Mouse (Mus musculus) heart, postnatal 0 days (tissue): ENCODE measurements at regions not wholly inside any gene's neighbourhood (a gene's known extent, or its start where the extent isn't known, plus 50 kb on each side); places are given as distances from the start of the nearest gene placed in this dataset.

Source experiments
- ATAC-seq: fragments of 200-750 bp; cut with Nextera tagmentation; 2 replicates; pipeline ENCODE4 v1.8.0; 2017; ENCODE audit warnings: low read depth, moderate number of reproducible peaks, moderate library complexity; ENCODE audit not compliant: insufficient read depth
- DNase-seq: peaks from one replicate; pipeline ENCODE4 v3.0.0-alpha.2; 2016; ENCODE audit warnings: low spot score
- H3K27ac ChIP-seq: fragments of 300-500 bp; sonication (generic); 2 replicates; pipeline ENCODE4 v1.5.1; 2014; ENCODE audit warnings: low read depth, mild to moderate bottlenecking
- H3K27me3 ChIP-seq: fragments of 300-500 bp; sonication (generic); 2 replicates; pipeline ENCODE4 v1.6.1; 2014; ENCODE audit warnings: low read length, mixed read lengths; ENCODE audit not compliant: control insufficient read depth, insufficient read depth
- H3K36me3 ChIP-seq: fragments of 300-500 bp; sonication (generic); replicated peaks from 2 replicates; pipeline ENCODE4 v1.6.1; 2014; ENCODE audit warnings: low read length, mixed read lengths; ENCODE audit not compliant: control insufficient read depth, insufficient read depth
- H3K4me1 ChIP-seq: fragments of 300-500 bp; sonication (generic); 2 replicates; pipeline ENCODE4 v1.6.1; 2014; ENCODE audit warnings: antibody characterized with exemption; ENCODE audit not compliant: control insufficient read depth, insufficient read depth
- H3K4me2 ChIP-seq: fragments of 300-500 bp; sonication (generic); 2 replicates; pipeline ENCODE4 v1.6.1; 2014; ENCODE audit warnings: low read depth, mild to moderate bottlenecking, low read length, moderate library complexity
- H3K4me3 ChIP-seq: fragments of 300-500 bp; sonication (generic); 2 replicates; pipeline ENCODE4 v1.5.1; 2014; ENCODE audit warnings: low read depth, low read length
- H3K9ac ChIP-seq: fragments of 300-500 bp; sonication (generic); replicated peaks from 2 replicates; pipeline ENCODE4 v1.6.1; 2014; ENCODE audit warnings: low read depth, low read length, mixed read lengths
- H3K9me3 ChIP-seq: fragments of 300-500 bp; sonication (generic); replicated peaks from 2 replicates; pipeline ENCODE4 v1.6.1; 2016; ENCODE audit warnings: low read length; ENCODE audit not compliant: control insufficient read depth
- CTCF ChIP-seq: IDR thresholded peaks from 2 replicates; pipeline ENCODE4 v1.5.1; 2016; ENCODE audit warnings: antibody characterized with exemption, control low read depth, low read depth
- EP300 ChIP-seq: IDR thresholded peaks from 2 replicates; pipeline ENCODE4 v1.6.1; 2016; ENCODE audit warnings: antibody characterized with exemption, low read depth
- WGBS: fragments of 180-500 bp; shearing (Covaris S2); extraction: QIAGEN DNeasy Blood & Tissue Kit; methylation state at CpG from one replicate; pipeline ENCODE4 v1.1.7; 2014; 5-methylcytosine and 5-hydroxymethylcytosine counted together

- peak; percentile 26 for DNase-seq
- no peak overlapping the region for H3K27ac ChIP-seq
Observed at GRCm38 (mm10) chr15:28864913-28865312, 661.4 kb downstream of the Dnah5 start.

DNA sequence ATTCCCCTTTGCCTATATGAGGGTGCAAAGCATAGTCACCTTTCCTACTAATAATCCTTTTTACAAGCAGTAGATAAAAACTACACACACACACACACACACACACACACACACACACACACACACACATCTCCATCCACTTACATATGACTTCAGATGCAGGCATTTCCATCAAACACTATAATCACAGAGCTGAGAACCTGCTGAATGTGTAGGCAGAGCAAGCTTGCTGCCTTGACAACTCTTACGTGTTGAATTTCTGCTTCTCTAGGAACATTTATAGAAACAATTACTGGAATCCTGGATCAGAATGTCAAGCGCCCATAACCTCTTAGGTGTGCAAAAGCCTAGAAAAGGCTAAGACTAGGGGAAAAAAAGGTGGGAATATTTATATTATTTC, 669.4 kb downstream of the Dnah5 start:
- no peak for ATAC-seq
- TF ChIP-seq EP300 (no peak), CTCF (no peak)
- 57% methylated on average over 2 of the region's 2 CpGs for WGBS

More at GRCm38 (mm10) chr15:28864913-28865312, 661.4 kb downstream of the Dnah5 start:
- H3K4me2 ChIP-seq, result no peak overlapping the region
- H3K4me3 ChIP-seq, result no peak overlapping the region
- no peaks in the 10 kb centered on the region for H3K27me3 ChIP-seq
- no peak overlapping the region for H3K9ac ChIP-seq
- 0 out of 2 replicates have a peak, but pooled peaks cover 7% of the 10 kb centered on the region for H3K4me1 ChIP-seq
- no peaks in the 10 kb centered on the region for H3K9me3 ChIP-seq
- WGBS, result 39% methylated on average over 2 of the region's 2 CpGs
- ATAC-seq, result peak; percentile 85
- TF ChIP-seq EP300, result 0 out of 2 replicates have a peak, but pooled peaks have one; percentile 57
- no peak for TF ChIP-seq CTCF
- no peaks in the 10 kb centered on the region for H3K36me3 ChIP-seq

DNA sequence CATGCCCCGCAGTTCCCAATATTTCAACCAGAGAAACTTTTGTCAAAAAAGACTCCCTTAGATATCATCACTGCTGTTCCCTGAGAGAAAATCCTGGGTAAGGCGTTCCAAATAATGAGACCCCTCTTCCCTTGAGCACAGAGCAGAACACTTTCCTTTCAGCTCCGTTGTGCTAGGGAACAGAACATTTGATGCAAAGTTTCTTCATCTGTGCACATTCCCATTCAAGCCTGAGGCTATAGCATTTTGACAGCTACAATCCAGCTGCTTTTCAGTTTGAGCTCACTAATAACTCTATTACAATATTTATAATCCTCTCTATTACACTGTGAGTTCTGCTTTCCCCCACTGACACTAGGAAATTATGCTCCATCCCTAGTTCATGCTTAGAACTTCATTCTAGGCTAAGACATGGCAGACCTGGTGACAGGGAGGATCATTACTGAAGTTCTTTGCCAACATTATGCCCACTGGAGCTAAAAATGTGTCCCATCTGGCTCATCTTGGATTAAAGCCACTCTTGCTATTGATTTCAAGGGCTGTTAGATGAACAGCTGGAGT, 692.8 kb downstream of the Dnah5 start:
- no peak overlapping the region for H3K27ac ChIP-seq
- TF ChIP-seq CTCF (no peak), EP300 (no peak)
- H3K4me2 ChIP-seq, result no peak overlapping the region
- ATAC-seq (no peak), DNase-seq (no peak)
- H3K36me3 ChIP-seq, result no peaks in the 10 kb centered on the region
- no peak overlapping the region for H3K4me3 ChIP-seq
- H3K27me3 ChIP-seq, result no peaks in the 10 kb centered on the region
- H3K9me3 ChIP-seq, result no peaks in the 10 kb centered on the region
- no peaks in the 10 kb centered on the region for H3K4me1 ChIP-seq
- H3K9ac ChIP-seq, result no peak overlapping the region
- 71% methylated on average over 3 of the region's 3 CpGs for WGBS

More for the DNA sequence above, 669.4 kb downstream of the Dnah5 start:
- H3K4me1 ChIP-seq, result no peaks in the 10 kb centered on the region
- H3K9me3 ChIP-seq, result no peaks in the 10 kb centered on the region
- no peaks in the 10 kb centered on the region for H3K27me3 ChIP-seq
- DNase-seq, result no peak
- H3K27ac ChIP-seq, result no peak overlapping the region
- no peak overlapping the region for H3K4me3 ChIP-seq
- H3K36me3 ChIP-seq, result no peaks in the 10 kb centered on the region
- H3K9ac ChIP-seq, result no peak overlapping the region
- H3K4me2 ChIP-seq, result no peak overlapping the region

- no peaks in the 10 kb centered on the region for H3K27me3 ChIP-seq
- DNase-seq (no peak), ATAC-seq (no peak)
- H3K4me3 ChIP-seq, result no peak overlapping the region
- H3K36me3 ChIP-seq, result no peaks in the 10 kb centered on the region
- no peak overlapping the region for H3K27ac ChIP-seq
- no peak for TF ChIP-seq CTCF
- no peak overlapping the region for H3K9ac ChIP-seq
- no peaks in the 10 kb centered on the region for H3K9me3 ChIP-seq
- no peaks in the 10 kb centered on the region for H3K4me1 ChIP-seq
- H3K4me2 ChIP-seq, result no peak overlapping the region
- WGBS, result 72% methylated on average over 4 of the region's 4 CpGs
Observed at GRCm38 (mm10) chr15:28922437-28922836, 718.9 kb downstream of the Dnah5 start.

DNA sequence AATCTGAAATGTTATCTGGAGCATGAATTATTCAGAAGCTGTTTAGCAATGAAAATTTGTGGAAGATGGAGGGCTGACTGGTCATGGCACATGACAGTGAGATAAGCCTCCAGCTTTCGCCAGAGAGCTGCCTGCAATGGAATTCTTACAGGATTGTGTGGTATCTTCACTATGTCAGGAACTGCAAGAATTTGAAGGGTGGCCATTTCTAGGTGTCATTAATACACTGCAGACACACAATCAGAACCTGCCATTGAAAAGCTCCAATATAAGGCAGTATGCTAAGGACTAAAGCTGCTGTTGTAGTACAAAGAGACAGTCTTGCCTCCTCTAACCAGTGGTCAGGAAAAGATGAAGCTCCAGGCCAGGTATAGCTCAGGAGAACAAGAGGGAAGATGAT, 744.7 kb downstream of the Dnah5 start:
- H3K36me3 ChIP-seq, result no peaks in the 10 kb centered on the region
- WGBS, result 21% methylated on average over 1 of the region's 1 CpGs
- H3K27me3 ChIP-seq, result no peaks in the 10 kb centered on the region
- no peaks in the 10 kb centered on the region for H3K9me3 ChIP-seq
- TF ChIP-seq EP300 (peak; percentile 92), CTCF (no peak)
- H3K4me2 ChIP-seq, result no peak overlapping the region
- no peak overlapping the region for H3K9ac ChIP-seq
- ATAC-seq, result peak; percentile 84
- H3K4me3 ChIP-seq, result no peak overlapping the region
- H3K27ac ChIP-seq, result 0 out of 2 replicates have a peak overlapping the region, but pooled peaks have one; percentile 41
- 0 out of 2 replicates have a peak, but pooled peaks cover 7% of the 10 kb centered on the region for H3K4me1 ChIP-seq
- DNase-seq, result peak; percentile 46
